Mouse (Mus musculus) thymus, adult 2 months (tissue): ENCODE data around the gene Ccdc87. TPM values are rescaled to one million over a fixed set of nuclear protein-coding genes. Genes with fewer than 3 reads are reported as not detected.
"Not testable (repeated sequence)": the region's sequence is repeated elsewhere in the genome, so short reads cannot be mapped to it uniquely, and the experiment has no call there.

ENCODE experiments used
- DNase-seq: peaks from one replicate; pipeline ENCODE4 v3.0.0; 2021
- H3K27ac ChIP-seq: fragments of 200-500 bp; 2 replicates; pipeline ENCODE4 v1.5.1; 2012; ENCODE audit warnings: low read length, control low read depth; ENCODE audit not compliant: control insufficient read depth, insufficient read depth
- H3K27me3 ChIP-seq: fragments of 200-500 bp; 2 replicates; pipeline ENCODE4 v1.6.1; 2012; ENCODE audit warnings: mild to moderate bottlenecking, low read length, moderate library complexity, mixed read lengths; ENCODE audit not compliant: control insufficient read depth, insufficient read depth
- H3K36me3 ChIP-seq: fragments of 200-500 bp; 2 replicates; pipeline ENCODE4 v1.6.1; 2012; ENCODE audit warnings: mild to moderate bottlenecking, low read length, moderate library complexity; ENCODE audit not compliant: control insufficient read depth, insufficient read depth
- H3K4me1 ChIP-seq: fragments of 200-500 bp; replicated peaks from 2 replicates; pipeline ENCODE4 v1.6.1; 2012; ENCODE audit warnings: low read length; ENCODE audit not compliant: control insufficient read depth, insufficient read depth
- H3K4me3 ChIP-seq: fragments of 200-500 bp; 2 replicates; pipeline ENCODE4 v1.5.1; 2012; ENCODE audit warnings: mild to moderate bottlenecking, low read length, control low read depth, moderate library complexity; ENCODE audit not compliant: control insufficient read depth, insufficient read depth
- CTCF ChIP-seq: fragments of 200-500 bp; IDR thresholded peaks from 2 replicates; pipeline ENCODE4 v1.5.1; 2012; ENCODE audit warnings: mild to moderate bottlenecking, control low read depth, low read length, moderate library complexity, borderline replicate concordance; ENCODE audit not compliant: control insufficient read depth, poor library complexity, insufficient read depth; ENCODE audit errors: extremely low read depth
- POLR2A ChIP-seq: fragments of 200-500 bp; IDR thresholded peaks from 2 replicates; pipeline ENCODE4 v1.6.1; 2012; ENCODE audit warnings: mild to moderate bottlenecking, low read length, control low read depth, moderate library complexity; ENCODE audit not compliant: control insufficient read depth, poor library complexity, insufficient read depth; ENCODE audit errors: extremely low read depth
- WGBS: fragments of 180-500 bp; shearing (Covaris S2); methylation state at CpG from one replicate; pipeline ENCODE4 v1.1.7; 2018; 5-methylcytosine and 5-hydroxymethylcytosine counted together
- polyA plus RNA-seq: library from polyadenylated mRNA; depleted of rRNA; stranded (reverse); fragments of >200 nt; gene quantifications from 2 replicates; pipeline ENCODE4 v1.2.3, GENCODE M21; 2012

Gene Ccdc87
- polyA plus RNA-seq, 1 experiment, result 0.19 TPM

DNA sequence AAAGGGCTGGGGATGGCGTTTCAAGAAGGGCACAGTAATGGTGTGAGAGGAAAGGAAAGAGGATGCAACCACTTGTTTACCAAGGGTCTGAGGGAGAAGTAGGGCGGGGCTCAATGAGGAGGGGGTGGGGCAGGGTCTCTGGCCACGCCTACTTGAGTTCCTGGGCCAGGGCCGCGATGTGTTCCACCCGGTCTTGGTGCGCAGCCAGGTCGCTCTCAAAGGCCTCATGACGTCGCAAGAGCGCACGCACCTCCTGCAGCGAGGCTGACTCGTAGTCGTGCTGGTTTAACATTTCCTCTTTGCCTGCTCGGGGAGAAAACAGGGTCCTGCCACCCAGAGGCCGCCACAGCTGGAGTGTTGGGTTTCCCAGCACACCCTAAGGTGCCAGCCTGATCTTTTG lies 26.0 kb downstream of the Ccdc87 start:
- Histone ChIP-seq H3K27me3 (no peaks in the 10 kb centered on the region; the same call in 1 of the 2 replicates), H3K36me3 (no peaks in the 10 kb centered on the region), H3K27ac (no peak overlapping the region), H3K4me3 (no peak overlapping the region), H3K4me1 (no peaks in the 10 kb centered on the region)
- 4% methylated on average over 17 of the region's 17 CpGs for WGBS
- TF ChIP-seq POLR2A (no peak), CTCF (no peak)
- DNase-seq, result peak; percentile 11

DNA sequence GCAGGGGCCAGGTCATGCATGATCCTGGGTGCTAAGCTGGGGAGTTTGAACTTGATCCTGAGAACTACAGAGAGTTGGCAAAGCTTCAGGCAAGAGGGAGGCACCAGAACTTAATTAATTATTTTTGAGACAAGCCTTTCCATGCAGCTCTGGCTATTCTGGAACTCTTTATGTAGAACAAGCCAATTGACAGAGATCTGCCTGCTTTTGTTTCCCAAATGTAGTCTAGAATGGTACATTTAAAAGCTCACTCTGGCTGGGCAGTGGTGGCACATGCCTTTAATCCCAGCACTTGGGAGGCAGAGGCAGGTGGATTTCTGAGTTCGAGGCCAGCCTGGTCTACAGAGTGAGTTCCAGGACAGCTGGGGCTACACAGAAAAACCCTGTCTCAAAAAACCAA lies 35.4 kb downstream of the Ccdc87 start:
- not testable (repeated sequence) for H3K27ac ChIP-seq, H3K36me3 ChIP-seq, H3K27me3 ChIP-seq, H3K4me3 ChIP-seq, DNase-seq
- H3K4me1 ChIP-seq, result peaks cover 11% of the 10 kb centered on the region
- 90% methylated on average over 1 of the region's 1 CpGs for WGBS

- Histone ChIP-seq H3K36me3 (no peaks in the 10 kb centered on the region), H3K4me3 (no peak overlapping the region), H3K27ac (no peak overlapping the region), H3K27me3 (no peaks in the 10 kb centered on the region; the same call in 1 of the 2 replicates), H3K4me1 (peaks cover 11% of the 10 kb centered on the region)
- no peak for DNase-seq
- 61% methylated on average over 4 of the region's 4 CpGs for WGBS
- TF ChIP-seq CTCF (no peak), POLR2A (no peak)
These were observed 37.1 kb downstream of the Ccdc87 start for GRCm38 (mm10) chr19:4876241-4876640.

DNA sequence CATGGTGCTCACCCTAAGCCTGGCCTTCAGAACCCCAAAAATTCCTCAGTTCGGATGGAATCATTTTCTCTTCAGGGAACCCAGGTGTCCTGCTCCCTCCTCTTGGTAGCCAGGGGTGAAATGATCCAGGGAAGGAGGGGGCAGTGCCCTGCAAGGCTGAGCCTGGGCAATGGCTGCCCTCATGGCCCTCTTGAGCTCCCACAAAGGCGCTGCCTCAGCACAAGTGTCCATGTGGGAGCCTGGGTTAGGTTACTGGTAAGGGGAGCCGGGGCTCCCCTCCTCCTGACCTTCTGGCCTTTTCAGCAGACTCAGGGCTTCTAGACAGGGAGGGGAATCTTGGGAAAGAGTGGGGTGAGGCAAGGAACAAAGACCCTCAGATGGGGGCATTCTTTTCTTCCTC lies 37.6 kb downstream of the Ccdc87 start:
- Histone ChIP-seq H3K4me1 (peaks cover 11% of the 10 kb centered on the region), H3K4me3 (no peak overlapping the region)
- TF ChIP-seq POLR2A, result no peak
- TF ChIP-seq CTCF, result no peak

GRCm38 (mm10) chr19:4877785-4878184 lies 38.6 kb downstream of the Ccdc87 start, which contains the start of gene Actn3:
Gene Actn3 (minus strand): TSS chr19:4877909.
- WGBS, result 22% methylated on average over 17 of the region's 17 CpGs
- H3K4me1 ChIP-seq, result peaks cover 11% of the 10 kb centered on the region
- no peaks in the 10 kb centered on the region; the same call in 1 of the 2 replicates for H3K27me3 ChIP-seq
- no peaks in the 10 kb centered on the region for H3K36me3 ChIP-seq
- peak within 1 kb of the TSS; percentile 86 for H3K4me3 ChIP-seq
- DNase-seq, result no peak
- no peak within 1 kb of the TSS for H3K27ac ChIP-seq
- no peak for TF ChIP-seq CTCF
- no peak for TF ChIP-seq POLR2A

More for the DNA sequence above, 37.6 kb downstream of the Ccdc87 start:
- no peak for DNase-seq
- Histone ChIP-seq H3K36me3 (no peaks in the 10 kb centered on the region), H3K27me3 (no peaks in the 10 kb centered on the region; the same call in 1 of the 2 replicates), H3K27ac (no peak overlapping the region)
- 88% methylated on average over 3 of the region's 3 CpGs for WGBS

DNA sequence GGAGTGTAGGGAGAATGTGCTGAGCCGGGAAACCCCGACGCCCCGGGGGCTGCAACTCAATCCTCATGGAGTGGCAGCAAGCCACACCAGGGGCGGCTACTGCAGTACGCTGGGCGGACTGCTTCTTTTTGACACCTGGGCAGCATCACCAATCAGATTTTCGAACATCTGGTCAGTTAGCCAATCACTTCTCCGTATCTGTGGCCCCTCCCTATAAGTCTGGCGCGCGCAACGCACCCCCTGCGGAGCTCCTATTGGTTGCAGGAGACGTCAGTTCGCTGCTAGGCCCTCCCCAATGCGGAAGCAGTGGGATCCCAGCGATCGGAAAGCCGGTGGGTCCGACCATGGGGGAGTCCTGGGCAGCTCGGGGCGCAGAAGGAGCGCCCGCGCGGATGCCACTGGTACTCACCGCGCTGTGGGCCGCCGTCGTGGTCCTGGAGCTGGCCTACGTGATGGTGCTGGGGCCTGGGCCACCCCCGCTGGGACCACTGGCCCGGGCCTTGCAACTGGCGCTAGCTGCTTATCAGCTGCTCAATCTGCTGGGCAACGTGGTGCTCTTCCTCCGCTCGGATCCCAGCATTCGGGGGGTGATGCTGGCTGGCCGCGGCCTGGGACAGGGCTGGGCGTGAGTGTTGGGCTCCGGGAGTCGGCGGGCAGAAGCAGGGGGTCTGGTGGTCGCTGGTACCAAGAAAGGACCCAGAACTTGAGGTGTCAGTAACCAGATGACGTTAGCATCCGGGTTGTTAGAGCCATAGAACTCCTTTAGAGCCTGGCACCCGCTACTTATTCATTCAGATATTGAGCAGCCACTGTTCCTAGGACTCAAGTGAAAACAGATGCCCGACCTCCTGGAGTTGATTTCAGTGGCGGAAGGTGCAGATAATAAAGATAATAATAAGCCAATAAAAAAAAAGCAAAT lies 39.5 kb downstream of the Ccdc87 start, which contains the start of gene Zdhhc24:
Gene Zdhhc24 (plus strand): TSS at position 264 of the 919 bp plus-strand sequence.
- TF ChIP-seq CTCF (peak; percentile 46; the same call in 1 of the 2 replicates), POLR2A (peak; percentile 79)
- peak; percentile 98 for DNase-seq
- Histone ChIP-seq H3K27me3 (no peaks in the 10 kb centered on the region; the same call in 1 of the 2 replicates), H3K27ac (no peak within 1 kb of the TSS), H3K4me1 (peaks cover 11% of the 10 kb centered on the region), H3K4me3 (peak within 1 kb of the TSS; percentile 86), H3K36me3 (no peaks in the 10 kb centered on the region)
- under 1% methylated on average over 52 of the region's 52 CpGs for WGBS

DNA sequence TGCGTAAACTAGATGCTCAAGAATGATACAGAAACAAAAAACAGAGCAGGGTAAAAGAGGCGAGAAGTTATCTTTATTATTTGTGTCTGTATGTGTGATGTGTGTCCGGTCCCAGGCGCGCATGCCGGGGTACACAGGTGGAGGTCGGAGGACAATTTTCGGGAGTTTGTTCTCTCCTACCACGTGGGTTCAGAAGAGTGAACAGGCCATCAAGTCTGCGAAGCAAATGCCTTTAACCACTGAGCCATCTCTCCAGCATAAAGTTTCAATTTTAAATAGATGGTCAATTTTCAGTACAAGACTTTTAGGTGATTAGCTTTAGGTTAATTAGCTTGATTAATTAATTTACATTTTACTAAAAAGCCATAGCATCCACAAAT lies 40.1 kb downstream of the Ccdc87 start:
- WGBS, result 75% methylated on average over 10 of the region's 10 CpGs
- TF ChIP-seq POLR2A, result no peak
- TF ChIP-seq CTCF, result no peak
- no peaks in the 10 kb centered on the region; the same call in 1 of the 2 replicates for H3K27me3 ChIP-seq
- no peak for DNase-seq
- H3K4me3 ChIP-seq, result no peak overlapping the region
- H3K27ac ChIP-seq, result no peak overlapping the region
- no peaks in the 10 kb centered on the region for H3K36me3 ChIP-seq
- H3K4me1 ChIP-seq, result peaks cover 11% of the 10 kb centered on the region
